Mouse (Mus musculus) heart, postnatal 10 days (tissue): ENCODE data around the gene ccdc198. TPM values are rescaled to one million over a fixed set of nuclear protein-coding genes. Genes with fewer than 3 reads are reported as not detected.
A peak's percentile ranks its signal among the peaks of the same experiment; 100 is the strongest.

Source experiments
- DNase-seq, 2 experiments: peaks; one replicate each; pipeline ENCODE4 v3.0.0; 2021
- intact Hi-C: fragments of 180-260 bp; cut with DNase I; formaldehyde crosslinking; loops from one replicate; pipeline ENCODE4 v1.15.1; 2025
- total RNA-seq, 2 experiments: library from RNA; stranded (reverse); gene quantifications; 2 replicates each; pipeline ENCODE4 v1.2.3; 2021

ccdc198 gene
- total RNA-seq, 2 experiments from 2014 or later, result not detected

- no peak for DNase-seq
- intact Hi-C loops, result no loop called here
Observed at GRCm38 (mm10) chr14:49201073-49201778, 44.0 kb downstream of the ccdc198 start.

- intact Hi-C loops, result no loop called here
Observed at GRCm38 (mm10) chr14:49197031-49197527, 48.2 kb downstream of the ccdc198 start.

GRCm38 (mm10) chr14:49186270-49186669, 59.0 kb downstream of the ccdc198 start:
- intact Hi-C loops, result no loop called here
- DNase-seq, result no peak

More at GRCm38 (mm10) chr14:49197031-49197527, 48.2 kb downstream of the ccdc198 start:
- no peak for DNase-seq

GRCm38 (mm10) chr14:49179736-49180135, 65.5 kb downstream of the ccdc198 start:
- intact Hi-C loops, result no loop called here
- no peak for DNase-seq

GRCm38 (mm10) chr14:49173290-49174135, 71.8 kb downstream of the ccdc198 start:
- intact Hi-C loops, result loop anchor here (2.0 kb wide), 1 partner anchor 107 kb away; the partner anchor contains the start of genes Ap5m1 and Exoc5
- DNase-seq, result peak; percentile 12 to 13

- DNase-seq, result peak; percentile 67 to 75
- intact Hi-C loops, result loop anchor here (2.0 kb wide), 1 partner anchor 106 kb away; the partner anchor contains the start of genes Ap5m1 and Exoc5
Observed at GRCm38 (mm10) chr14:49172582-49172988, 72.7 kb downstream of the ccdc198 start.

- peak; percentile 97 to 98 for DNase-seq
- intact Hi-C loops, result loop anchor here (2.0 kb wide), 1 partner anchor 105 kb away; the partner anchor contains the start of genes Ap5m1 and Exoc5
Observed at GRCm38 (mm10) chr14:49171867-49172581, 73.2 kb downstream of the ccdc198 start, which contains the start of gene Naa30. Gene Naa30 (plus strand): TSS chr14:49172226.

- intact Hi-C loops, result no loop called here
- peak; percentile 2 to 19 for DNase-seq
Observed at GRCm38 (mm10) chr14:49171286-49171685, 74.0 kb downstream of the ccdc198 start.

Other genes with a start within 250 kb of the ccdc198 start
- gene Ap5m1, start 179.4 kb downstream of the ccdc198 start, total RNA-seq, result 10 to 100 TPM; 14.1 to 15.2 TPM
- 10 to 100 TPM; 31.2 to 32.3 TPM for gene Exoc5, start 178.8 kb downstream of the ccdc198 start, total RNA-seq
- gene Naa30, start 73.2 kb downstream of the ccdc198 start, total RNA-seq, result 10 to 100 TPM; 23.7 to 27.1 TPM